Mouse (Mus musculus): ENCODE measurements at regions not wholly inside any gene's neighbourhood (a gene's known extent, or its start where the extent isn't known, plus 50 kb on each side); places are given as distances from the start of the nearest gene placed in this dataset.

DNA sequence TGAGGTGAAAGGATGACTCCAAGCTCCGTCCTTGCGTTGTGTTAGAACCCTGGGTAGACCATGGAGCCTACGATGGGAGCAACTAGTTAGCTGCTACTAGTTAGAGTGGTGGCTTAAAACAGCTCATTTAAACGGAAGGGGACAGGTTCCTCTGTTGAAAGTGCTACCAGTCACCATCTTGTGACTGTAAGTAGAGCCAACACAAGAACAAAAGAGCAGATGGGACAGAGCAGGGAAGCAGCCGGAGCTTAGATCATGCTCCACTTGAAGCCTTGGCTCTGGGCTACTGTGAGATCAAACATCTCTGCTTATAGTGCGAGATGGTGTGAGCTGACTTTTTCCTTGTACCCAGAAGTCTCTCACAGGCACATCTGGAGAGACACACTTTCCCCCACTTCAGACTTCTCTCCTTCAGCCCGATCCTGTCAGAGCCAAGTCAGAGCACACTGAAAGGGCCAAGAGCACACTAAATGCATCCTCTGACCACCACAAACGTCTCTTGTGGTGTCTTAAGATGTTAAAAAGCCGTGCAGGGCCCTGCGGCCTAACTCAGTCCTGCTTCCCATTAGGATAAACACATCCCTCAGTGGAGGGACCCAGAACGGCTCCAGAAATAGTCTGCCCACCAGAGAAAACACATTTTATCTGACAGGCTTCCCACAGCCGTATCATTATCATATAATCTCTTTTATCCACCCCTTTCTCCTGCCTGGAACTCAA, 156.7 kb downstream of the Cdc5l start:
- no peak for DNase-seq (ENCODE audit: low spot score)
- H3K4me2 ChIP-seq (ENCODE audit: low read depth, low read length) = no peak overlapping the region
- H3K9ac ChIP-seq (replicated peaks; ENCODE audit: low read depth, low read length) = no peak overlapping the region
- H3K9me3 ChIP-seq (replicated peaks; ENCODE audit: control insufficient read depth, low read length) = no peaks in the 10 kb centered on the region
- ATAC-seq (ENCODE audit: insufficient read depth, low read depth) = no peak
- no peak overlapping the region for H3K27ac ChIP-seq (ENCODE audit: low read depth)
- TF ChIP-seq CTCF (IDR thresholded peaks at IDR 0.05; ENCODE audit: low read depth) = no peak
- H3K4me1 ChIP-seq (ENCODE audit: control insufficient read depth, insufficient read depth) = no peaks in the 10 kb centered on the region
- no peaks in the 10 kb centered on the region for H3K36me3 ChIP-seq (replicated peaks; ENCODE audit: control insufficient read depth, insufficient read depth, low read length)
- no peak overlapping the region for H3K4me3 ChIP-seq (ENCODE audit: low read depth, low read length)
- H3K27me3 ChIP-seq (ENCODE audit: control insufficient read depth, insufficient read depth, low read length) = no peaks in the 10 kb centered on the region
- 67% methylated on average over 12 of the region's 12 CpGs for WGBS

DNA sequence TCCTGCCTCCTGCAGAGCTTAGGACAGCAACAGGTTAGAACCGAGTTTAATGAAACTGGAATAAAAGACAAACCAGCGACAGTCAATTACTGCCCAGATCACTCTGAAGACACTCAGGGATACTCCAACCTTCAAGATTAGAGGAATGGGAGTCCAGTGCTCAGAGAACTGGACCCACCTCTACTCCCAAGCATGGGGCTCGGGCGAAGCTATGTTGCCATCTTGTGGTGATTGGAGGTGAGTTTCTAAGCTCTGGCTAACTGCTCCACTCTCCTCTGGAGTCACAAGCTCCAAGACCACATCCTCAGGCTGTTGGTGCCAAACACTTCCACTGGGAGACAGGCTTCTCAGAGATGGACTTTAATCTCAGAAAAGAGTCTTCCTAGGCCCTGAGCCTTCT, 158.6 kb downstream of the Cdc5l start:
- ATAC-seq (ENCODE audit: insufficient read depth, low read depth) (no peak), DNase-seq (ENCODE audit: low spot score) (no peak)
- H3K9ac ChIP-seq (replicated peaks; ENCODE audit: low read depth, low read length) = no peak overlapping the region
- H3K36me3 ChIP-seq (replicated peaks; ENCODE audit: control insufficient read depth, insufficient read depth, low read length) = no peaks in the 10 kb centered on the region
- 56% methylated on average over 4 of the region's 4 CpGs for WGBS
- H3K4me3 ChIP-seq (ENCODE audit: low read depth, low read length) = no peak overlapping the region
- H3K4me2 ChIP-seq (ENCODE audit: low read depth, low read length) = no peak overlapping the region
- no peaks in the 10 kb centered on the region for H3K27me3 ChIP-seq (ENCODE audit: control insufficient read depth, insufficient read depth, low read length)
- H3K27ac ChIP-seq (ENCODE audit: low read depth) = no peak overlapping the region
- no peaks in the 10 kb centered on the region for H3K4me1 ChIP-seq (ENCODE audit: control insufficient read depth, insufficient read depth)
- TF ChIP-seq EP300 (IDR thresholded peaks at IDR 0.05; ENCODE audit: low read depth) (no peak), CTCF (IDR thresholded peaks at IDR 0.05; ENCODE audit: low read depth) (peak; percentile 35)
- no peaks in the 10 kb centered on the region; the same call in 1 of the 2 replicates for H3K9me3 ChIP-seq (replicated peaks; ENCODE audit: control insufficient read depth, low read length)

DNA sequence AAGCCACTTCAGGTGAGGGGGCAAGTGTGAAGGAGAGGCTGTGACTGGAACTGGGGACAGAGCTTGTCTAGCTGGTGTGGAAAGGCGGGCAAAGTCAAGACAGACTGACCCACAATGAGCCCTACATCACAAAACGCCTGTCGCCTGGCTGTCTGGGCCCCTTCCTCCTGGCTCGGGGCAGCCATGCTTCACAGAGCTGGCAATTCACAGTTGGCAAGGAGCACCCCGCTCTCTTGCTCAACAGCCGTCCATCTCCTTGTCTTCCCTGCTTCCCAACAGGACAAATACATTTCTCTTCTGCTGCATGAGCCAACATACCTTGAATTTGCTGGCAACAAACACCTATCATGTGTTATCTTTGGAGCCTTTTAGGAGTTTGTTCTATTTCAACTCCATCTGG, 166.8 kb downstream of the Cdc5l start:
- Histone ChIP-seq H3K9ac (replicated peaks; ENCODE audit: low read depth, low read length) (no peak overlapping the region), H3K4me3 (ENCODE audit: low read depth, low read length) (no peak overlapping the region), H3K27me3 (ENCODE audit: control insufficient read depth, insufficient read depth, low read length) (no peaks in the 10 kb centered on the region), H3K4me2 (ENCODE audit: low read depth, low read length) (no peak overlapping the region), H3K9me3 (replicated peaks; ENCODE audit: control insufficient read depth, low read length) (no peaks in the 10 kb centered on the region; the same call in 1 of the 2 replicates), H3K4me1 (ENCODE audit: control insufficient read depth, insufficient read depth) (no peaks in the 10 kb centered on the region), H3K27ac (ENCODE audit: low read depth) (no peak overlapping the region), H3K36me3 (replicated peaks; ENCODE audit: control insufficient read depth, insufficient read depth, low read length) (no peaks in the 10 kb centered on the region)
- ATAC-seq (ENCODE audit: insufficient read depth, low read depth) = no peak
- WGBS = 73% methylated on average over 6 of the region's 6 CpGs
- no peak for DNase-seq (ENCODE audit: low spot score)
- TF ChIP-seq CTCF (IDR thresholded peaks at IDR 0.05; ENCODE audit: low read depth) = no peak
- TF ChIP-seq EP300 (IDR thresholded peaks at IDR 0.05; ENCODE audit: low read depth) = no peak

DNA sequence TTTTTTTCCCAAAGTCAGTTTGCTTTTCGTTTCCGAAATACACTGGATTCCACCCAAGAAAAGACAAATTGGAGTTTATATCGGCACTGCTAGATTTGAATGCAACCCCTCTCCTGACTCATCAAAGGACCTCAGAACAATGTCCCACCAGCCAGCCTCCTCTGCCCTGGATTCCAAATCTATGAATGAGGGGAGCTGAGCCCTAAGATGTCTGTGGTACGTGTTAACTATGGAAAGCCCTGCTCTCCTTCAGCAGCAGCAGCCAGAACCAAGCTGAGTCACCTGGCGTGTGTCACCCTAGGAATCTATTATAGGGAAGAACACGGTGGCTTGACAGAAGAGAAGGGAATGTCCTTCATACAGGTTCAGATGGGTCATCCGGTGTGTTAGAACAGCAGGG, 167.9 kb downstream of the Cdc5l start:
- H3K27me3 ChIP-seq (ENCODE audit: control insufficient read depth, insufficient read depth, low read length) = no peaks in the 10 kb centered on the region
- 72% methylated on average over 7 of the region's 7 CpGs for WGBS
- H3K36me3 ChIP-seq (replicated peaks; ENCODE audit: control insufficient read depth, insufficient read depth, low read length) = no peaks in the 10 kb centered on the region
- H3K4me2 ChIP-seq (ENCODE audit: low read depth, low read length) = no peak overlapping the region
- no peak overlapping the region for H3K4me3 ChIP-seq (ENCODE audit: low read depth, low read length)
- ATAC-seq (ENCODE audit: insufficient read depth, low read depth) (no peak), DNase-seq (ENCODE audit: low spot score) (no peak)
- no peaks in the 10 kb centered on the region for H3K4me1 ChIP-seq (ENCODE audit: control insufficient read depth, insufficient read depth)
- H3K9me3 ChIP-seq (replicated peaks; ENCODE audit: control insufficient read depth, low read length) = no peaks in the 10 kb centered on the region
- H3K27ac ChIP-seq (ENCODE audit: low read depth) = no peak overlapping the region
- no peak for TF ChIP-seq EP300 (IDR thresholded peaks at IDR 0.05; ENCODE audit: low read depth)
- TF ChIP-seq CTCF (IDR thresholded peaks at IDR 0.05; ENCODE audit: low read depth) = no peak
- no peak overlapping the region for H3K9ac ChIP-seq (replicated peaks; ENCODE audit: low read depth, low read length)

DNA sequence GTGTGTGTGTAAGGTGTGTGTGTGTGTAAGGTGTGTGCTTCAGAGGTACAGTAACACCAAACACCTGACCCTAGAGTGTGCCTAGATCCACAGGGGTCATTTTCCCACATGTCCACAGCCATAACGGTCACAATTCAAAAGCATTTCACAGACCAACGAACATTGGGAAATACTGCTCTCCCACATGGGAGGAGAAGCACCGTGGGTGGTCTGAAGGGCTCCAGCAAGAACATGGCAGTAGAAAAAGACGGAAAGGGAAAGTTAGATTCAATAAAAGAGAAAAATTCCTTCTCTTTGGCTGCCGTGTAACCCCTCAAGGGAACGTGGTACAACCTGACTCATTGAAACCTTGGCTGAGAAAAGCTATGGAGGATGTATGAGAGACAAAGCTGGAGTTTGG, 169.1 kb downstream of the Cdc5l start:
- Histone ChIP-seq H3K36me3 (replicated peaks; ENCODE audit: control insufficient read depth, insufficient read depth, low read length) (no peaks in the 10 kb centered on the region), H3K9me3 (replicated peaks; ENCODE audit: control insufficient read depth, low read length) (no peaks in the 10 kb centered on the region), H3K27ac (ENCODE audit: low read depth) (no peak overlapping the region), H3K27me3 (ENCODE audit: control insufficient read depth, insufficient read depth, low read length) (no peaks in the 10 kb centered on the region), H3K4me2 (ENCODE audit: low read depth, low read length) (no peak overlapping the region), H3K4me1 (ENCODE audit: control insufficient read depth, insufficient read depth) (no peaks in the 10 kb centered on the region), H3K4me3 (ENCODE audit: low read depth, low read length) (no peak overlapping the region), H3K9ac (replicated peaks; ENCODE audit: low read depth, low read length) (no peak overlapping the region)
- ATAC-seq (ENCODE audit: insufficient read depth, low read depth) = no peak
- DNase-seq (ENCODE audit: low spot score) = no peak
- TF ChIP-seq EP300 (IDR thresholded peaks at IDR 0.05; ENCODE audit: low read depth) = no peak
- TF ChIP-seq CTCF (IDR thresholded peaks at IDR 0.05; ENCODE audit: low read depth) = no peak
- 71% methylated on average over 6 of the region's 6 CpGs for WGBS

DNA sequence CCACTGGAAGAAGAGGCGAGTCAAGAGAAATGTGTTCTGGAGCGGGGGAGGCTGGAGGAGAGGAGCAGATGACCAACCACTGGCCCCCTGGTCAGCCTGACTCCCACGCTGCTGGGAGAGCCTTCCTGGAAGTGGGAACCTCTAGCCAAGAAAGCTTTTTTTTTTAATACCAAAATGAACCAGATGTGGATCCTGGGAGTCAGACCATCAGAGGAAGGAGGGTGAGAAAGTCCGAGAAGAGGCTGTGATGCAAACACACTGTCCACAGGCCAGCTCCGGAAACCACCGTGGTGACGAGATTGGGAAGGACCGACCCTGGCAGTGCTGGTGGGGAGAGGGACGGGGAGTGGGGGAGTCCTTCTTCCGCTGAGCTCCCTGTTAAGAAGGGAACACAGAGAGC, 173.1 kb downstream of the Cdc5l start:
- Histone ChIP-seq H3K9ac (replicated peaks; ENCODE audit: low read depth, low read length) (no peak overlapping the region), H3K27me3 (ENCODE audit: control insufficient read depth, insufficient read depth, low read length) (no peaks in the 10 kb centered on the region), H3K27ac (ENCODE audit: low read depth) (no peak overlapping the region), H3K4me2 (ENCODE audit: low read depth, low read length) (no peak overlapping the region), H3K36me3 (replicated peaks; ENCODE audit: control insufficient read depth, insufficient read depth, low read length) (no peaks in the 10 kb centered on the region), H3K9me3 (replicated peaks; ENCODE audit: control insufficient read depth, low read length) (no peaks in the 10 kb centered on the region), H3K4me1 (ENCODE audit: control insufficient read depth, insufficient read depth) (no peaks in the 10 kb centered on the region), H3K4me3 (ENCODE audit: low read depth, low read length) (no peak overlapping the region)
- TF ChIP-seq EP300 (IDR thresholded peaks at IDR 0.05; ENCODE audit: low read depth) (no peak), CTCF (IDR thresholded peaks at IDR 0.05; ENCODE audit: low read depth) (no peak)
- 66% methylated on average over 10 of the region's 10 CpGs for WGBS
- DNase-seq (ENCODE audit: low spot score) (no peak), ATAC-seq (ENCODE audit: insufficient read depth, low read depth) (no peak)
